Mouse (Mus musculus) cerebellum, postnatal 36 days (tissue): ENCODE data around the gene Vps8.
A peak's percentile ranks its signal among the peaks of the same experiment; 100 is the strongest.
"Not testable (repeated sequence)": the region's sequence is repeated elsewhere in the genome, so short reads cannot be mapped to it uniquely, and the experiment has no call there.

ENCODE experiments used
- DNase-seq, 2 experiments: peaks; one replicate each; pipeline ENCODE4 v3.0.0; 2021 to 2022; ENCODE audit warnings: mixed read lengths in 2 of 2

Gene Vps8

GRCm38 (mm10) chr16:21673046-21673445 lies 250.1 kb downstream of the Vps8 start:
- DNase-seq, result not testable (repeated sequence)

- not testable (repeated sequence) for DNase-seq
Measured at GRCm38 (mm10) chr16:21673651-21674050, 250.7 kb downstream of the Vps8 start.

DNA sequence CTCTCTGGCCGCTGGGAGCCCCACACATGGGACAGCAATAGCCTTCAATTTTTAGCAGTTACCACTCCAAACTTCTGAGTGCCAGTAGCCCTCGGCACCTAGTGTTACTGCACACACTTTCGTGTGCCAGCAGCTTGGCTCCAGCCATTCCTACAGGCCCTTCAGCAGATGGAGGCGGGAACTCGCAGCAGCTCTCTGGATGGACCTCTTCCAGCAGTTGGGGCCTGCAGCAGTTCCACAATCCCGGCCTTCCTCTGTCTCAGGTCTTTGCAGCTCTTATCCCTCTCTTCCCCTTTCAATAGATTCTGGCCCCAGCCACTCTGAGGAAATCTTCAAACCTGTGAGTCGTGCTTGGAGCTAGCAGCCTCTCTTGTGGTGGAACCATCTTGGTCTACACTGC lies 253.9 kb downstream of the Vps8 start:
- peak in 1 of 2 experiments; percentile 22 for DNase-seq

- DNase-seq, result no peak
Measured at GRCm38 (mm10) chr16:21687406-21687805, 264.5 kb downstream of the Vps8 start.

- no peak for DNase-seq
Measured at GRCm38 (mm10) chr16:21689141-21689540, 266.2 kb downstream of the Vps8 start.

- DNase-seq, result no peak
Measured at GRCm38 (mm10) chr16:21690216-21690755, 267.4 kb downstream of the Vps8 start.

DNA sequence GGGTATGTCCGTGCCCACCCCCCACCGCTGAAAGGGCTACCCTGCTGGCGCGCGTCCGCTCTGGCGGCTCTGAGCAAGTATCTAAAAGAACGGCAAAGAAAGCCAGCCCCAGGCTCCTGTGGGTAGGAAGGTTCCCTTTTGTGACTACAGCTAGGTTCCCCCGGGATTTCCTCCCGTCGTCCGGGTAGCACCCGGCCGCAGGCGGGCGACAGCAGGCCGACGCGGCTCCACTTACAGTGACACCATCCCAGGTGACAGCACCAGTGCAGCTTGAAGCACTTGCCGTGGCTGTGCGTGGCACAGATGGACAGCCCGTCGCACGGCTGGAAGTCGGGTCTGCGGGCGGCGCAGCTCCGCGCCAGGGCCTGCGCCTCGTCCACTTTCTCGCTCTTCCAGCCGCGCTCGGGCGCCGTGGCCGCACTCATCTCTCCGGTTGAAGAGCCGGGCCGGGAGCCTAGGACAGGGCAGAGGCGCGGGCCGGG lies 271.1 kb downstream of the Vps8 start:
- peak; percentile 78 to 80 for DNase-seq
